Comparison of ENCODE assay signal across 8 mouse cellular contexts in the genomic region with DNA sequence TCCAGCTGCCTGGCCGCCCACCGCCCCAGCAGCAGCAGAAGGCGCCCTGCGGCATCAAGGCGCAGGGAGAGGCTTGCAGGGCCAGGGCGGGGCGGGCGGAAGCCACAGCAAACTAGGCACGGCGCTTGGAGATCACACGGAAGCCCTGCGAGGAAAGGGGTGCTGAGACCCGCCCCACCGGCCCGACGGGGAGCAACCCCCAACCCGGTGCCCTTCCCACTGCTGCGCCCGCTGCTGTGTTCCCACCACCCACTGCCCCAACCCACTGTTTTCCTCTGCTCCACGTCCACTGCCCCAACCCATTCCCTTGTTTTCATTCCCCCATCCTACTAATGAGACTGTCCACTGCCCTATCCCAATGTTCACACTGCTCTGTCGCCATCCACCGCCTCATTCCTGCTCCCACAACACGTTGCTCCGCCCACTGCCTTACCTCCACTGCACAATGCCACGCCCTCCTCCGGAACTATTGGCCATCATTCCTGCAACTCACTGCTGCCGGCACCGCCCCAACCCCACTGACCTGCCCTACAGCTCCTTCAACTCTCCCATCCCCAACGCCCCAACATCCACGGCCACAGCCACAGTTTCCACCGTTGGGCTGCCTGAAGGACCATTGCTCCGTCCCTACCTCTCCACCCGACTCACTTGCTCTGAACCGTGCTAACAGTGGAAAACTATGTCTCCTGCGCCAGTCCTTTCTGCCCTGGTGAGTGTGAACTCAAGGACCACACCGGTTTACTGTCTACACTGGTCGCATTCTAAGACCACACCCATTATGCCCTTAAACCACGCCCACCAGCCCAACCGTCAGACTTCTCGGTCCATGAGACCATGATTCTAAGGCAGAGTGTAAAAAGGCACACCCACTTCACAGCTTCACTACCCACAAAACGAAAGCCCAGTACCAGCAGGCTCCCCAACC. TPM values are rescaled to one million over a fixed set of nuclear protein-coding genes. Genes with fewer than 3 reads are reported as not detected.
DNase-seq lines count a peak whose midpoint lies in the region; ATAC-seq and TF ChIP-seq lines count a peak whose summit lies in the region.

No protein-coding gene starts in this region.

- TF ChIP-seq EP300 in MEL (IDR thresholded peaks at IDR 0.05; ENCODE audit: low read depth in 1 of 2, low read length in 2 of 2), result no peak

- no peak for TF ChIP-seq CTCF in MEL (IDR thresholded peaks at IDR 0.05 in 2 of 3, conservative IDR thresholded peaks at IDR 0.05 in 1 of 3; ENCODE audit: control insufficient read depth in 1 of 3, insufficient read depth in 1 of 3, low read depth in 2 of 3, low read length in 3 of 3, poor library complexity in 1 of 3, severe bottlenecking in 1 of 3)
- no peak for TF ChIP-seq CTCF in layer of hippocampus, adult 2 months (conservative IDR thresholded peaks at IDR 0.05)
- TF ChIP-seq CTCF in lung, embryonic 14.5 days (IDR thresholded peaks at IDR 0.05; ENCODE audit: low read depth), result no peak
- no peak for TF ChIP-seq CTCF in thymus, adult 2 months (IDR thresholded peaks at IDR 0.05; ENCODE audit: borderline replicate concordance, control insufficient read depth, extremely low read depth, insufficient read depth, low read length, poor library complexity)

- no peaks in the 10 kb centered on the region for H3K9me3 ChIP-seq in MEL (replicated peaks; ENCODE audit: insufficient read depth, low read length)
- no peaks in the 10 kb centered on the region for H3K9me3 ChIP-seq in forebrain, embryonic 15.5 days
- no peaks in the 10 kb centered on the region for H3K9me3 ChIP-seq in lung, embryonic 14.5 days (ENCODE audit: low read depth, low read length)

- H3K27me3 ChIP-seq in MEL (ENCODE audit: control insufficient read depth in 1 of 2, insufficient read depth in 2 of 2, low read length in 2 of 2), result peaks cover 5 to 6% of the 10 kb centered on the region in 2 experiments
- H3K27me3 ChIP-seq in forebrain, embryonic 15.5 days, result peaks cover 3% of the 10 kb centered on the region; the same call in 1 of the 2 replicates
- H3K27me3 ChIP-seq in lung, embryonic 14.5 days (ENCODE audit: insufficient read depth, low read length), result no peaks in the 10 kb centered on the region
- H3K27me3 ChIP-seq in thymus, adult 2 months (ENCODE audit: control insufficient read depth, insufficient read depth, low read length), result no peaks in the 10 kb centered on the region; the same call in 1 of the 2 replicates

- peak; percentile 91 for DNase-seq in MEL (ENCODE audit: low read depth, low spot score)
- peak; percentile 88 for DNase-seq in cerebellum, adult 11-12 months
- DNase-seq in heart, postnatal 4 days, result peak; percentile 77
- peak; percentile 66 to 69 for DNase-seq in layer of hippocampus, adult 2 months (ENCODE audit: low spot score in 2 of 2)
- peak; percentile 88 for DNase-seq in lung, embryonic 14.5 days
- DNase-seq in thymus, adult 2 months, result peak; percentile 51

- H3K9ac ChIP-seq in MEL (ENCODE audit: control insufficient read depth, low read depth, low read length, poor library complexity, severe bottlenecking), result peak overlapping the region; percentile 58
- H3K9ac ChIP-seq in forebrain, embryonic 15.5 days (replicated peaks), result peak overlapping the region; percentile 58
- H3K9ac ChIP-seq in lung, embryonic 14.5 days, result peak overlapping the region; percentile 52

- TF ChIP-seq POLR2A in MEL (IDR thresholded peaks at IDR 0.05; ENCODE audit: control insufficient read depth in 1 of 2, insufficient read depth in 1 of 2, low read depth in 1 of 2, low read length in 2 of 2, poor library complexity in 1 of 2), result no peak
- no peak for TF ChIP-seq POLR2A in thymus, adult 2 months (IDR thresholded peaks at IDR 0.05; ENCODE audit: control insufficient read depth, extremely low read depth, insufficient read depth, low read length, poor library complexity)

- no peaks in the 10 kb centered on the region for H3K36me3 ChIP-seq in MEL (ENCODE audit: control insufficient read depth in 1 of 2, insufficient read depth in 2 of 2, low read length in 2 of 2)
- H3K36me3 ChIP-seq in forebrain, embryonic 15.5 days, result no peaks in the 10 kb centered on the region
- H3K36me3 ChIP-seq in lung, embryonic 14.5 days (ENCODE audit: insufficient read depth), result no peaks in the 10 kb centered on the region
- no peaks in the 10 kb centered on the region for H3K36me3 ChIP-seq in thymus, adult 2 months (ENCODE audit: control insufficient read depth, insufficient read depth, low read length)

- ATAC-seq in forebrain, embryonic 15.5 days (replicated peaks), result peak; percentile 91
- ATAC-seq in lung, embryonic 14.5 days (ENCODE audit: insufficient read depth), result peak; percentile 86
- peak; percentile 49 for ATAC-seq in neutrophil, adult 5-6 weeks (ENCODE audit: extremely low read depth, insufficient number of reproducible peaks, low FRiP score, poor library complexity, severe bottlenecking)

- H3K27ac ChIP-seq in MEL (ENCODE audit: control insufficient read depth, low read depth, low read length), result no peak overlapping the region
- H3K27ac ChIP-seq in forebrain, embryonic 15.5 days (replicated peaks), result no peak overlapping the region
- H3K27ac ChIP-seq in layer of hippocampus, adult 2 months, result peak overlapping the region; percentile 48
- H3K27ac ChIP-seq in lung, embryonic 14.5 days (ENCODE audit: low read depth), result no peak overlapping the region
- no peak overlapping the region for H3K27ac ChIP-seq in thymus, adult 2 months (ENCODE audit: control insufficient read depth, insufficient read depth, low read length)

- no peaks in the 10 kb centered on the region for H3K4me1 ChIP-seq in MEL (ENCODE audit: control insufficient read depth in 1 of 2, insufficient read depth in 2 of 2, low read length in 2 of 2)
- H3K4me1 ChIP-seq in forebrain, embryonic 15.5 days, result peaks cover 12% of the 10 kb centered on the region
- H3K4me1 ChIP-seq in lung, embryonic 14.5 days (ENCODE audit: insufficient read depth), result no peaks in the 10 kb centered on the region
- H3K4me1 ChIP-seq in thymus, adult 2 months (replicated peaks; ENCODE audit: control insufficient read depth, insufficient read depth, low read length), result peaks cover 13% of the 10 kb centered on the region

- TF ChIP-seq RAD21 in MEL (IDR thresholded peaks at IDR 0.05; ENCODE audit: low read depth, low read length), result no peak

- peak overlapping the region; percentile 96 for H3K4me2 ChIP-seq in forebrain, embryonic 15.5 days (replicated peaks)
- peak overlapping the region; percentile 95 for H3K4me2 ChIP-seq in lung, embryonic 14.5 days

- WGBS in forebrain, embryonic 15.5 days, result 2% methylated on average over 41 of the region's 41 CpGs
- 2% methylated on average over 36 of the region's 41 CpGs for WGBS in lung, embryonic 14.5 days
- WGBS in thymus, adult 2 months, result 2% methylated on average over 41 of the region's 41 CpGs

- peak overlapping the region; percentile 47 to 71 for H3K4me3 ChIP-seq in MEL (ENCODE audit: control insufficient read depth in 1 of 2, insufficient read depth in 1 of 2, low read depth in 2 of 2, low read length in 2 of 2)
- H3K4me3 ChIP-seq in forebrain, embryonic 15.5 days, result peak overlapping the region; percentile 52
- peak overlapping the region; percentile 58 for H3K4me3 ChIP-seq in layer of hippocampus, adult 2 months
- H3K4me3 ChIP-seq in lung, embryonic 14.5 days (ENCODE audit: low read depth, low read length), result peak overlapping the region; percentile 51
- peak overlapping the region; percentile 25 for H3K4me3 ChIP-seq in thymus, adult 2 months (ENCODE audit: control insufficient read depth, insufficient read depth, low read length)

- H3K79me2 ChIP-seq in MEL (ENCODE audit: control insufficient read depth, insufficient read depth, low read length, poor library complexity), result no peaks in the 10 kb centered on the region

TF ChIP-seq in MEL, 35 proteins besides CTCF, POLR2A, EP300 and RAD21:
- TF ChIP-seq MAZ (IDR thresholded peaks at IDR 0.05; ENCODE audit: low read depth, low read length) (0 out of 2 replicates have a peak, but pooled peaks have one; percentile 38), SMC3 (IDR thresholded peaks at IDR 0.05; ENCODE audit: low read depth, low read length) (no peak), ZMIZ1 (IDR thresholded peaks at IDR 0.05; ENCODE audit: low read depth, low read length) (0 out of 2 replicates have a peak, but pooled peaks have one; percentile 35), POLR2AphosphoS2 (IDR thresholded peaks at IDR 0.05; ENCODE audit: low read length) (no peak)

RNA-seq across cellular contexts. Expression of a gene that starts 29.0 kb away (rescaled TPM):
- 29.5 and 41.6 TPM in 2 replicates for total RNA-seq in MEL (2012; rRNA removed)
- polyA plus RNA-seq in MEL (2012; ENCODE audit: insufficient read depth in 1 of 2, insufficient read length in 2 of 2, low read depth in 1 of 2, low replicate concordance in 2 of 2, missing spikeins in 1 of 2), result 10 to 100 TPM in 1 of 2 experiments, not detected in 1; 33.6 TPM
- polyA plus RNA-seq in forebrain, embryonic 15.5 days (2015; fragmentation: Nextera tagmentation; extraction: Ambion mirVana), result 69.1 and 70.7 TPM in 2 replicates
- 10 to 100 TPM; 36.8 to 40.2 TPM for total RNA-seq in heart, postnatal 4 days (2021)
- 10 to 100 TPM; 29.9 to 37.9 TPM for total RNA-seq in layer of hippocampus, adult 2 months (2021)
- polyA plus RNA-seq in lung, embryonic 14.5 days (2014; fragmentation: Nextera tagmentation; extraction: Ambion mirVana), result 48.6 TPM in 2 replicates
- 12.2 and 19.4 TPM in 2 replicates for total RNA-seq in neutrophil, adult 5-6 weeks (2017)
- polyA plus RNA-seq in thymus, adult 2 months (2012; rRNA removed), result 35.8 and 46.3 TPM in 2 replicates
